Mouse (Mus musculus) CH12.LX (cell line): Measurements from ENCODE around the gene D630036H23Rik.
"Not testable (repeated sequence)": the region's sequence is repeated elsewhere in the genome, so short reads cannot be mapped to it uniquely, and the experiment has no call there.

Source experiments
- BHLHE40 ChIP-seq: IDR thresholded peaks from 2 replicates; pipeline ENCODE4 v1.6.1; 2011; ENCODE audit warnings: mild to moderate bottlenecking, low read depth, low read length, improper control_type of control experiment
- CTCF ChIP-seq, 2 experiments: IDR thresholded peaks in 1 of 2; conservative IDR thresholded peaks in 1 of 2; 2 replicates each; pipeline ENCODE4 v1.5.1; 2011 to 2012; ENCODE audit warnings: low read depth in 2 of 2, low read length in 2 of 2, improper control_type of control experiment in 1 of 2, inconsistent platforms in 1 of 2, mild to moderate bottlenecking in 1 of 2, moderate library complexity in 1 of 2
- EP300 ChIP-seq: IDR thresholded peaks from 2 replicates; pipeline ENCODE4 v1.6.1; 2011; ENCODE audit warnings: low read length, improper control_type of control experiment
- ETS1 ChIP-seq: conservative IDR thresholded peaks from 2 replicates; pipeline ENCODE4 v1.6.1; 2012; ENCODE audit warnings: low read depth, mild to moderate bottlenecking, inconsistent platforms, low read length, improper control_type of control experiment, moderate library complexity
- MAX ChIP-seq: IDR thresholded peaks from 2 replicates; pipeline ENCODE4 v1.6.1; 2011; ENCODE audit warnings: low read length, improper control_type of control experiment
- MEF2A ChIP-seq: IDR thresholded peaks from 2 replicates; pipeline ENCODE4 v1.6.1; 2014; ENCODE audit warnings: low read depth, mild to moderate bottlenecking, inconsistent platforms, low read length, improper control_type of control experiment, borderline replicate concordance
- MXI1 ChIP-seq: IDR thresholded peaks from 2 replicates; pipeline ENCODE4 v1.6.1; 2011; ENCODE audit warnings: mild to moderate bottlenecking, low read depth, low read length, improper control_type of control experiment
- POLR2A ChIP-seq: IDR thresholded peaks from 2 replicates; pipeline ENCODE4 v1.6.1; 2011; ENCODE audit warnings: low read depth, mild to moderate bottlenecking, improper control_type of control experiment, low read length
- RCOR1 ChIP-seq: conservative IDR thresholded peaks from 2 replicates; pipeline ENCODE4 v1.6.1; 2012; ENCODE audit warnings: low read depth, mild to moderate bottlenecking, inconsistent platforms, low read length, improper control_type of control experiment
- UBTF ChIP-seq: IDR thresholded peaks from 2 replicates; pipeline ENCODE4 v1.6.1; 2012; ENCODE audit warnings: low read depth, mild to moderate bottlenecking, inconsistent platforms, low read length, improper control_type of control experiment, moderate library complexity
- USF1 ChIP-seq: IDR thresholded peaks from 2 replicates; pipeline ENCODE4 v1.6.1; 2014; ENCODE audit warnings: low read depth, mild to moderate bottlenecking, inconsistent platforms, low read length, improper control_type of control experiment

GRCm38 (mm10) chr12:36376391-36376790 is 5.6 kb downstream of the D630036H23Rik start:
- not testable (repeated sequence) for TF ChIP-seq CTCF (conservative IDR thresholded peaks at IDR 0.05 in 1 of 2, IDR thresholded peaks at IDR 0.05 in 1 of 2; ENCODE audit: low read depth in 2 of 2, low read length in 2 of 2); USF1; MXI1; RCOR1; POLR2A; BHLHE40; MAX; EP300; UBTF; ETS1; MEF2A
